Mouse (Mus musculus): Measurements from ENCODE around the gene Xrcc3. TPM values are rescaled to one million over a fixed set of nuclear protein-coding genes. Genes with fewer than 3 reads are reported as not detected.

The Xrcc3 gene
- polyA plus RNA-seq, 1 experiment = 3.6 TPM

DNA sequence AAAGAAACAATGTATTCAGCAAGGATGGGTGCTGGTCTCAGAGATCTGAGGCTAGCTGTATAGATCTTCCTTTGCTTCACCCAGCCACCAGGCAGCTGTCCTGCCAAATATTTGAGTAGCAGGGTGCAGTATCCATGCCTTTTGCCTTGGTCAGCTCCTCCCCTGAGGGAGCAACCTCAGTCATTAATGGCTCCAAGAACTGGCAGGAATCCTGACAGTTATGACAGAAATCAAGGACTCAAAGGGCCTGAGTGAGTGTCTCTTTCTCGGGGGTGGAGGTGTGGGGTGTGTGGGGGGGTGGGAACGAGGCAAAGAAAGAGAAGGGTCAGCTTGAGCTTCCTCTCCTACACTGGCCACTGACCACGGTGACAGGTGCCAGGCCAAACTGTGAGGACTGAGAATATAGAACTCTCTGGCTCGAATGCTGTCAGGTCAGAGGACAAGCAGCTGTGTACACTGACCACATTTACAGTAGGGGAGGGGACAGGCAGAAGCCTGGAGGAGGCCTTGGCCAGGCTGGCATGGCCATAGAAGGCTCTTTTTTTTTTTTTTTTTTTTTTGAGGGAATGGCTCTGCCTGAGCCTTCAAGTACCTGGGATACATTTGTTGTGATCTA, 57.5 kb downstream of the Xrcc3 start:
- TF ChIP-seq POLR2A (IDR thresholded peaks at IDR 0.05; ENCODE audit: borderline replicate concordance, low read depth, low read length) = no peak
- no peak for TF ChIP-seq CTCF (IDR thresholded peaks at IDR 0.05; ENCODE audit: low read depth, low read length)
- Histone ChIP-seq H3K4me3 (ENCODE audit: insufficient read depth, low read length) (no peak overlapping the region), H3K4me1 (ENCODE audit: control insufficient read depth, insufficient read depth, low read length) (peaks cover 36% of the 10 kb centered on the region), H3K27ac (ENCODE audit: insufficient read depth, low read depth, low read length) (no peak overlapping the region)

DNA sequence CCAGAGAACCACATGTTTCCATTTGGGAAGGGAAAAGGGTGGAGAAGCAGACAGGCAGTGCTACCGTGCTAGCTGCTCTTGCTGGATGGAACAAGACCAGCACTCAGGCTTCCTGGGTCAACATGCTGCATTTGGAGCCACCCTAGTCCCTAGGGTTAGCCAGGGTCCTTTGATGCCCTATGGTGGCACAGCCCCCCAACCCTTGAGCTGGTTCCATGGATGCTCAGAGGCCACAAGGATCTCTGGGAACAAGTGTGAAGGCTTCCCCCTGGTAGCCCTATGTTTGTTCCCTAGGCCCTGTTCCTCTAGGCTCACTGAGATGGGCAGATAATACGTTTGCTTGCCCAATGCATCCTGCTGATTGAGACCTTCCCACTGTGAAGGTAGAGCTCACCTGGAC, 58.4 kb downstream of the Xrcc3 start:
- TF ChIP-seq POLR2A (IDR thresholded peaks at IDR 0.05; ENCODE audit: borderline replicate concordance, low read depth, low read length) (no peak), CTCF (IDR thresholded peaks at IDR 0.05; ENCODE audit: low read depth, low read length) (no peak)
- no peak overlapping the region for H3K4me3 ChIP-seq (ENCODE audit: insufficient read depth, low read length)
- H3K27ac ChIP-seq (ENCODE audit: insufficient read depth, low read depth, low read length) = no peak overlapping the region
- H3K4me1 ChIP-seq (ENCODE audit: control insufficient read depth, insufficient read depth, low read length) = peaks cover 32% of the 10 kb centered on the region

DNA sequence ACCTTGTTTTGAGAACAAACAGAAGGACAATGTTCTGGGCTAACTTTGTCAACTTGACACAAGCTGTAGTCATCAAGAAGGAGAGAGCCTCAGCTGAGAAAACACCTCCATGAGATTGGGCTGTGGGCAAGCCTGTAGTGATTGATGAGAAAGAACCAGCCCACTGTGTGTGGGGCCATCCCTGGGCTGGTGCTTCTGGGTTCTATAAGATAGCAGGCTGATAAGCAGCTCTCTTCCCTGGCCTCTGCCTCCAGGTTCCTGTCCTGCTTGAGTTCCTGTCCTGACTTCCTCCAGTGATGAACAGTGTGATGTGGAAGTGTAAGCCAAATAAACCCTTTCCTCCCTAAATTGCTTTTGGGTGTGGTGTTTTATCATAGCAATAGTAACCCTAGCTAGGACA, 59.0 kb downstream of the Xrcc3 start:
- no peak overlapping the region for H3K4me3 ChIP-seq (ENCODE audit: insufficient read depth, low read length)
- no peak overlapping the region for H3K27ac ChIP-seq (ENCODE audit: insufficient read depth, low read depth, low read length)
- peaks cover 32% of the 10 kb centered on the region for H3K4me1 ChIP-seq (ENCODE audit: control insufficient read depth, insufficient read depth, low read length)
- TF ChIP-seq POLR2A (IDR thresholded peaks at IDR 0.05; ENCODE audit: borderline replicate concordance, low read depth, low read length) (no peak), CTCF (IDR thresholded peaks at IDR 0.05; ENCODE audit: low read depth, low read length) (no peak)

DNA sequence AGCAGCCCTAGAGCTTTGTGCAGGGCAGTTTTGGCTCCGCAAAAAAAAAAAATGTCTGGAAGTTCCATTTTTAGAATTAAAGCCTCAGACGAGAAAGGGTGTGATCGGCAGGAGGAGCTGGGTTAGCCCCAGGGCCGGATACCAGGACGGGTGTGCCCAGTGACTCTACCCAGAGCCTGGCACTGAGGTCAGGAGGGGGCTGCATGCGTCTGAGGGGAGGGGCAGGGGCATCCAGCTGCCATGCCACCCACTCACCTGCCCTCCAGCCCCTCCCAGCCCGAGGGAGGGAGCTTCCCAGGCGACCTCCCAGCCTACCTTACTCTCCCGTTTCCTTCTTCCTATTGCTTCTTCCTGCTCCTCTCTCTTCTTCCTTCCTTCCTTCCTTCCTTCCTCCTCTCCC, 60.3 kb downstream of the Xrcc3 start:
- H3K27ac ChIP-seq (ENCODE audit: insufficient read depth, low read depth, low read length) = no peak overlapping the region
- TF ChIP-seq POLR2A (IDR thresholded peaks at IDR 0.05; ENCODE audit: borderline replicate concordance, low read depth, low read length) = no peak
- no peak for TF ChIP-seq CTCF (IDR thresholded peaks at IDR 0.05; ENCODE audit: low read depth, low read length)
- H3K4me3 ChIP-seq (ENCODE audit: insufficient read depth, low read length) = no peak overlapping the region
- peaks cover 32% of the 10 kb centered on the region for H3K4me1 ChIP-seq (ENCODE audit: control insufficient read depth, insufficient read depth, low read length)

Other genes starting within 250 kb of the Xrcc3 start
- 28.6 and 34.0 TPM in 2 replicates for gene Mark3, start 239.3 kb downstream of the Xrcc3 start, polyA plus RNA-seq (2012; ENCODE audit: insufficient read depth, insufficient read length, missing spikeins)
- gene Ckb, start 141.5 kb downstream of the Xrcc3 start, polyA plus RNA-seq (2012; ENCODE audit: insufficient read depth, insufficient read length, missing spikeins) = 388 and 396 TPM in 2 replicates
- 1.2 and 2.4 TPM in 2 replicates for gene Trmt61a, start 135.8 kb downstream of the Xrcc3 start, polyA plus RNA-seq (2012; ENCODE audit: insufficient read depth, insufficient read length, missing spikeins)
- 15.1 and 18.1 TPM in 2 replicates for gene Bag5, start 100.6 kb downstream of the Xrcc3 start, polyA plus RNA-seq (2012; ENCODE audit: insufficient read depth, insufficient read length, missing spikeins)
- 34.5 and 38.7 TPM in 2 replicates for gene Apopt1, start 100.6 kb downstream of the Xrcc3 start, polyA plus RNA-seq (2012; ENCODE audit: insufficient read depth, insufficient read length, missing spikeins)
- gene Klc1, start 55.0 kb downstream of the Xrcc3 start, polyA plus RNA-seq (2012; ENCODE audit: insufficient read depth, insufficient read length, missing spikeins) = 70.9 and 71.7 TPM in 2 replicates
- gene Zfyve21, start 297 bp upstream of the Xrcc3 start, polyA plus RNA-seq (2012; ENCODE audit: insufficient read depth, insufficient read length, missing spikeins) = 11.8 and 13.7 TPM in 2 replicates
- 10.5 and 12.6 TPM in 2 replicates for gene Ppp1r13b, start 94.2 kb upstream of the Xrcc3 start, polyA plus RNA-seq (2012; ENCODE audit: insufficient read depth, insufficient read length, missing spikeins)
- 335 and 339 TPM in 2 replicates for gene Atp5mpl, start 153.1 kb upstream of the Xrcc3 start, polyA plus RNA-seq (2012; ENCODE audit: insufficient read depth, insufficient read length, missing spikeins)
- not detected in 2 replicates for gene Tdrd9, start 157.7 kb upstream of the Xrcc3 start, polyA plus RNA-seq (2012; ENCODE audit: insufficient read depth, insufficient read length, missing spikeins)
- gene Rd3l, start 167.4 kb upstream of the Xrcc3 start, polyA plus RNA-seq (2012; ENCODE audit: insufficient read depth, insufficient read length, missing spikeins) = not detected in 2 replicates